Mouse (Mus musculus) liver, embryonic 13.5 days (tissue): ENCODE data around the gene Elovl6. TPM values are rescaled to one million over a fixed set of nuclear protein-coding genes. Genes with fewer than 3 reads are reported as not detected.

Experiments used
- ATAC-seq: fragments of 200-750 bp; cut with Nextera tagmentation; 2 replicates; pipeline ENCODE4 v1.8.0; 2017; ENCODE audit warnings: low read depth, mild to moderate bottlenecking, moderate number of reproducible peaks, moderate library complexity
- DNase-seq: peaks from one replicate; pipeline ENCODE4 v3.0.0; 2022
- H3K27ac ChIP-seq: fragments of 300-500 bp; sonication (generic); 2 replicates; pipeline ENCODE4 v1.5.1; 2015; ENCODE audit warnings: moderate library complexity, mild to moderate bottlenecking, inconsistent platforms
- H3K27me3 ChIP-seq: fragments of 300-500 bp; sonication (generic); 2 replicates; pipeline ENCODE4 v1.6.1; 2015; ENCODE audit warnings: mild to moderate bottlenecking, inconsistent platforms
- H3K36me3 ChIP-seq: fragments of 300-500 bp; sonication (generic); 2 replicates; pipeline ENCODE4 v1.6.1; 2015; ENCODE audit warnings: mild to moderate bottlenecking, inconsistent platforms
- H3K4me1 ChIP-seq: fragments of 300-500 bp; sonication (generic); replicated peaks from 2 replicates; pipeline ENCODE4 v1.6.1; 2015; ENCODE audit warnings: inconsistent platforms
- H3K4me2 ChIP-seq: fragments of 300-500 bp; sonication (generic); 2 replicates; pipeline ENCODE4 v1.6.1; 2015; ENCODE audit warnings: inconsistent platforms, mild to moderate bottlenecking, moderate library complexity
- H3K4me3 ChIP-seq: fragments of 300-500 bp; sonication (generic); replicated peaks from 2 replicates; pipeline ENCODE4 v1.5.1; 2015; ENCODE audit warnings: mild to moderate bottlenecking, inconsistent platforms
- H3K9ac ChIP-seq: fragments of 300-500 bp; sonication (generic); 2 replicates; pipeline ENCODE4 v1.6.1; 2015; ENCODE audit warnings: mild to moderate bottlenecking, inconsistent platforms
- H3K9me3 ChIP-seq: fragments of 300-500 bp; sonication (generic); replicated peaks from 2 replicates; pipeline ENCODE4 v1.6.1; 2016; ENCODE audit warnings: inconsistent platforms
- WGBS: fragments of 180-500 bp; shearing (Covaris S2); methylation state at CpG from one replicate; pipeline ENCODE4 v1.1.7; 2015; ENCODE audit not compliant: insufficient replicate concordance; 5-methylcytosine and 5-hydroxymethylcytosine counted together
- polyA plus RNA-seq: library from polyadenylated mRNA; unstranded; fragments of >200 nt; fragmentation: Nextera tagmentation; extraction: Ambion mirVana; gene quantifications from 2 replicates; pipeline ENCODE4 v1.2.1, GENCODE M21; 2015

The Elovl6 gene
- polyA plus RNA-seq, 1 experiment from 2014 or later: 10.4 TPM

GRCm38 (mm10) chr3:129588753-129589152, 56.6 kb downstream of the Elovl6 start:
- no peak for DNase-seq
- peaks cover 15% of the 10 kb centered on the region for H3K4me1 ChIP-seq
- H3K4me2 ChIP-seq: no peak overlapping the region
- no peaks in the 10 kb centered on the region for H3K9me3 ChIP-seq
- 58% methylated on average over 3 of the region's 3 CpGs for WGBS
- no peaks in the 10 kb centered on the region for H3K36me3 ChIP-seq
- no peak for ATAC-seq
- H3K4me3 ChIP-seq: no peak overlapping the region
- no peaks in the 10 kb centered on the region for H3K27me3 ChIP-seq
- no peak overlapping the region for H3K27ac ChIP-seq
- no peak overlapping the region for H3K9ac ChIP-seq

- no peaks in the 10 kb centered on the region for H3K9me3 ChIP-seq
Measured at GRCm38 (mm10) chr3:129589705-129590104, 57.5 kb downstream of the Elovl6 start.

GRCm38 (mm10) chr3:129590548-129591226, 58.5 kb downstream of the Elovl6 start:
- no peak overlapping the region for H3K27ac ChIP-seq
- H3K9ac ChIP-seq: no peak overlapping the region
- no peaks in the 10 kb centered on the region for H3K9me3 ChIP-seq
- no peaks in the 10 kb centered on the region for H3K27me3 ChIP-seq
- 79% methylated on average over 17 of the region's 17 CpGs for WGBS
- no peak for ATAC-seq
- H3K4me3 ChIP-seq: no peak overlapping the region
- DNase-seq: no peak
- peaks cover 15% of the 10 kb centered on the region for H3K4me1 ChIP-seq
- H3K36me3 ChIP-seq: no peaks in the 10 kb centered on the region
- H3K4me2 ChIP-seq: no peak overlapping the region

More at GRCm38 (mm10) chr3:129589705-129590104, 57.5 kb downstream of the Elovl6 start:
- Histone ChIP-seq H3K4me2 (no peak overlapping the region), H3K36me3 (no peaks in the 10 kb centered on the region), H3K27ac (no peak overlapping the region), H3K9ac (no peak overlapping the region), H3K4me1 (peaks cover 15% of the 10 kb centered on the region), H3K27me3 (no peaks in the 10 kb centered on the region), H3K4me3 (no peak overlapping the region)
- ATAC-seq (no peak), DNase-seq (no peak)
- WGBS: 80% methylated on average over 10 of the region's 10 CpGs

GRCm38 (mm10) chr3:129591251-129591650, 59.1 kb downstream of the Elovl6 start:
- no peak for DNase-seq
- Histone ChIP-seq H3K9me3 (no peaks in the 10 kb centered on the region), H3K9ac (no peak overlapping the region), H3K36me3 (no peaks in the 10 kb centered on the region), H3K4me3 (no peak overlapping the region), H3K4me2 (no peak overlapping the region), H3K27ac (no peak overlapping the region), H3K4me1 (peaks cover 15% of the 10 kb centered on the region), H3K27me3 (no peaks in the 10 kb centered on the region)
- no peak for ATAC-seq
- 68% methylated on average over 9 of the region's 9 CpGs for WGBS

DNA sequence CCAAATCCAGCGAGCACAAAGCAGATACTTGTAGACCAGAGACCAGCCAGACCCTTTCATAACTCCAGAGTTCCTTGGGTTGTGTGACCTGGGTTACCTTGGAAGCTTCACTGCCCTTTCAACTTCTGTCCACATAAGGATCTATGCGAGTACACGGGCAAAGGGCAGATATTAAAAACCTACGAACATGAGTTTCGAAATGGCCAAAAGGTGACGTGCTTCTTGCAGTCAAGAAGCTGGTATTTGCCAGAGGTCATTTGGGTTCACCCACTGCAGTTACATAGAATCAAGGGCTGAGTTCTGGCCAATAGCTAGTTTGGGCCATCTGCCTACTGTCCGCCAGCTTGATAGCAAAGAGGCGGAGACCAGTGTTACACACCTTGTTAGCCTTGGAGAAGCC, 59.6 kb downstream of the Elovl6 start:
- H3K9me3 ChIP-seq: no peaks in the 10 kb centered on the region
- H3K4me3 ChIP-seq: no peak overlapping the region
- peaks cover 15% of the 10 kb centered on the region for H3K4me1 ChIP-seq
- no peaks in the 10 kb centered on the region for H3K36me3 ChIP-seq
- H3K9ac ChIP-seq: no peak overlapping the region
- DNase-seq: no peak
- WGBS: 84% methylated on average over 8 of the region's 8 CpGs
- no peak overlapping the region for H3K27ac ChIP-seq
- no peak for ATAC-seq
- no peak overlapping the region for H3K4me2 ChIP-seq
- H3K27me3 ChIP-seq: no peaks in the 10 kb centered on the region

DNA sequence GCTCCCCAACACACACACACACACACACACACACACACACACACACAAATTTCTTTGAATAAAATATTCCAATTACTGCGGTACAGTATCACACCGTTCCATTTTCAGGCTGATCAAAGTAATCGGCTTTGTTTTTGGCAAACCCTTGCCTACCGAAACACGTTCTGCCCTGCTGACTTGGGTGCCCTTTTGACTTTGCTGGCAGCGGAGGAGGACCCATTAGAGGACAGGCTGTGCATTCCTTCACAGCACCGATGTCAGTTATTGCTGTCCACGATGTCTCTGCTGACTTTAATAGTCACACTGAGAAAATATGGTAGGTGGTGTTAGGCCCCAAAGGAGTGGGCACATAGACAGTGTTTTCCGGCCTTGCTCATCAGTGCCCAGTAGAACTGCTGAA, 60.8 kb downstream of the Elovl6 start:
- H3K27ac ChIP-seq: no peak overlapping the region
- H3K36me3 ChIP-seq: no peaks in the 10 kb centered on the region
- peaks cover 15% of the 10 kb centered on the region for H3K4me1 ChIP-seq
- no peak overlapping the region for H3K4me3 ChIP-seq
- H3K9me3 ChIP-seq: no peaks in the 10 kb centered on the region
- H3K27me3 ChIP-seq: no peaks in the 10 kb centered on the region
- DNase-seq: no peak
- no peak overlapping the region for H3K4me2 ChIP-seq
- 86% methylated on average over 9 of the region's 9 CpGs for WGBS
- no peak for ATAC-seq
- H3K9ac ChIP-seq: no peak overlapping the region

DNA sequence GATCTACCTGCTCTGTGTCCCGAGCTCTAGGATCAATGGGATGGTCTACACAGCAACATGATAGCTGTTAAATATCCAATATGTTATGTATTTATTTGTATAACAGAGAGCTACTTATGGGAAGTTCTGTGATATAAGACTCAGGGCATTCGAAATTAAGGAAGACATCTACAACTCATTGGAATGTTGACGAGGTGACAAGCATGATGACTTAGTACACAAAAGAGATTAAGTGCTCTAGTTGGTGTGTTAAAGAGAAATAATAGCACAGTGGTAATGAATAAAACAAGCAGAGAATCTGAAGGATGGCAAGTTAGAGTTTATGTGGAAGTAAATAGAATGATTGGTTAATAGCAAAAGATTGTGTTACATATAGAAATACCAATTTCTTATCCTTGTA, 61.6 kb downstream of the Elovl6 start:
- Histone ChIP-seq H3K27me3 (no peaks in the 10 kb centered on the region), H3K4me1 (peaks cover 15% of the 10 kb centered on the region), H3K4me2 (no peak overlapping the region), H3K36me3 (no peaks in the 10 kb centered on the region), H3K27ac (no peak overlapping the region), H3K4me3 (no peak overlapping the region), H3K9me3 (no peaks in the 10 kb centered on the region), H3K9ac (no peak overlapping the region)
- DNase-seq: no peak
- ATAC-seq: no peak
- 66% methylated on average over 3 of the region's 3 CpGs for WGBS

DNA sequence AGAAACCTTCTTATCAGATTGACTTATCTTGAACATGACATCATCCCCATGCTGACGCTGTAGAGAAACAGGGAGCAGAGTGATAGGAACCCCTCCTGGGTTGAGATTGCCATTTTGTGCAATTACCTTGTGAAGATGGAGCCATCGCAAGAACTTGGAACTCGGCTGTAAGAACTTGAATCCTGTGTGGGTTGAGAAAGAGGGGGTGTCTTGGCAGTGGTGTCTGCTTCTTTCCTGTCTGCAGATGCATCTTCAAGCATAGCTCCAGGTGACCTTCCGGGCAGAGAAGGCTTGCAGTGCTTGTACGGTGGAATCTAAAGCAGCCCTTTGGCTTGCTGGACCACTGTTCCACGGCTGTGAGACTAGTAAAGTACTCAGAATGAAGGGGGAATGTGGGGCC, 63.9 kb downstream of the Elovl6 start:
- WGBS: 79% methylated on average over 6 of the region's 6 CpGs
- Histone ChIP-seq H3K36me3 (no peaks in the 10 kb centered on the region), H3K4me1 (peaks cover 11% of the 10 kb centered on the region), H3K4me2 (no peak overlapping the region), H3K27ac (no peak overlapping the region), H3K9ac (no peak overlapping the region), H3K27me3 (no peaks in the 10 kb centered on the region), H3K9me3 (no peaks in the 10 kb centered on the region), H3K4me3 (no peak overlapping the region)
- ATAC-seq (no peak), DNase-seq (no peak)

DNA sequence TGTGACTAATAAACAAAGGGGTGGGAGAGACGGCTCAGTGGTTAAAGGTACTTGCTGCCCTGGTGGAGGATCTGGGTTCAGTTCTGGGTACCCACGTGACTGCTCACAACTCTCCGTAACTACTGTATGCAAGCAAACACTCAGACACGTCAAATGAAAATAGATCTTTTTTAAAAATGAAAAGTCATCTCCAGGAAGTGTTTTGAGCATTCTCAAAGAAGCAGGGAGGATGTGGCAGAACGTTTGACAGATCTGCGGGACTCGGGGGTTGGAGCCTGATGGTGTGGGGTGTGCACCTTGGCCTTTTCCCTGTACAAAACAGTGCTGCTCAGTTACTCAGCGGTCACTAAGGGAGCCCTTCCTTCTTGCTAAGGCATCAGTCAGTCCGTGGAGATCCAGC, 70.1 kb downstream of the Elovl6 start:
- 57% methylated on average over 9 of the region's 9 CpGs for WGBS
- Histone ChIP-seq H3K4me1 (no peaks in the 10 kb centered on the region), H3K27ac (no peak overlapping the region), H3K9me3 (no peaks in the 10 kb centered on the region), H3K9ac (no peak overlapping the region), H3K27me3 (no peaks in the 10 kb centered on the region), H3K4me3 (no peak overlapping the region), H3K4me2 (no peak overlapping the region), H3K36me3 (no peaks in the 10 kb centered on the region)
- DNase-seq (no peak), ATAC-seq (no peak)

DNA sequence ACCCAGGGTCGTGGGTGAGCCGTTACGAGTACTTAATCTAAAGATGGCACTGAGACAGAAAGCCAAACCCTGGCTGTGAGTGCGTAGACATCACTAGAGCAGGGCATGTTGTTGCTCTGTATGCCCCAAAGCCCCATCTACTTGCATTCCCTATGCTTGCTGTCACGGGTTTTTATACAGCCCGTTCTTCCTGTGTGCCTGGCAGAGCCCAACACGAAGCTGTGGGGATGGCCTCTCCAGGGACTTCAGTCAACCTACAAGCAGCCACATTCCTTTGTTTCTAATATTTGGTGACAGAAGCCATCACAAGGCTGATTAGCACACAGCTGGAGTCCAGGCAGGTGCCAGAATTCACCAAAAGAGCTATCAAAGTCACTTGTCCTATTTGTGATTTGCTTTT, 73.3 kb downstream of the Elovl6 start:
- ATAC-seq: no peak

DNA sequence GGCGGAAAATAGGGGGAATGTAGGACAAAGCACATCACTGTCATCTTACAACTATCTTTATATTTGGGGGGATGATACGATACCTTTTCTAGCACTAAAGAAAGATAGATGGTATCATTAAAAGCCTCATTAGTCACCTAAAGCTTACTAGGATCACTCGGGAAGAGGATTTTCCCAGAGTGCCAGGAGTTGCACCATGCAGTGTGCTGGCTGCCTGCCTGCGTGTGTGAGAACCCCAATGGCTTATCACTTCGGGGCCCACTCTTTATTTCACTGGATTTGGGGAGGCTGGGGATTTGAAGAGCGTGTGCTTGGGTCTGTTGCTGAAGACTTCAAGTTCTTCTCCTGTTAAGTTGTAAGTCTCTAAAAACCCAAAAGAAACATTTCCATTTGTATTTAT, 73.8 kb downstream of the Elovl6 start:
- 79% methylated on average over 6 of the region's 6 CpGs for WGBS
- H3K9me3 ChIP-seq: no peaks in the 10 kb centered on the region
- ATAC-seq (no peak), DNase-seq (no peak)
- H3K36me3 ChIP-seq: peaks cover 9% of the 10 kb centered on the region; the same call in 1 of the 2 replicates
- no peaks in the 10 kb centered on the region for H3K27me3 ChIP-seq
- no peak overlapping the region for H3K4me2 ChIP-seq
- H3K27ac ChIP-seq: no peak overlapping the region
- no peak overlapping the region for H3K9ac ChIP-seq
- no peak overlapping the region for H3K4me3 ChIP-seq
- no peaks in the 10 kb centered on the region for H3K4me1 ChIP-seq

More for the DNA sequence above, 73.3 kb downstream of the Elovl6 start:
- H3K36me3 ChIP-seq: peaks cover 9% of the 10 kb centered on the region; the same call in 1 of the 2 replicates
- H3K27ac ChIP-seq: no peak overlapping the region
- no peak for DNase-seq
- no peaks in the 10 kb centered on the region for H3K4me1 ChIP-seq
- no peaks in the 10 kb centered on the region for H3K27me3 ChIP-seq
- H3K9ac ChIP-seq: no peak overlapping the region
- no peak overlapping the region for H3K4me2 ChIP-seq
- 88% methylated on average over 7 of the region's 7 CpGs for WGBS
- H3K9me3 ChIP-seq: no peaks in the 10 kb centered on the region
- no peak overlapping the region for H3K4me3 ChIP-seq

DNA sequence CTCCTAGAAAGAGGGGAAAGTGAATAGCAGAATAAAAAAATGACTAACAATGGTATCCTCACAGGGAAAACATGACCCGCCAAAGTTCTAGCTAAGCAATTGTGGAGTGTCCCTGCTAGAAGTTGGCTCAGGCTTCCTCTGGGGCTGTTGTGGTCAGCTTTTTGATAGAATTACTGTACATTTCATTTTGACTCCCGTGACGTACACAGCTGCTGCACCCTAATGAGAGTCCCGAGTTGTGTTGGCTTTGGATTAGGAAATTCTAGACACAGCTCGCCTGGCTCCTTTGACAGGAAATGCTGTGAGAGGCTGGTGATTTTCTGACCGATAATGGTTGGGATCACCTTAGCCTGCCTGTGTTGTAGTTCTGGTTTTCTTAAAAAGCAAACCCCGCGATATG, 79.5 kb downstream of the Elovl6 start:
- ATAC-seq: no peak
- no peak overlapping the region for H3K4me2 ChIP-seq
- no peak for DNase-seq

More for the DNA sequence above, 79.5 kb downstream of the Elovl6 start:
- no peaks in the 10 kb centered on the region for H3K9me3 ChIP-seq
- no peak overlapping the region for H3K27ac ChIP-seq
- peaks cover 9% of the 10 kb centered on the region; the same call in 1 of the 2 replicates for H3K36me3 ChIP-seq
- no peak overlapping the region for H3K9ac ChIP-seq
- H3K4me3 ChIP-seq: no peak overlapping the region
- peaks cover 13% of the 10 kb centered on the region for H3K4me1 ChIP-seq
- H3K27me3 ChIP-seq: no peaks in the 10 kb centered on the region
- 54% methylated on average over 8 of the region's 8 CpGs for WGBS
